Mouse (Mus musculus) erythroblast, embryonic 14.5 days (primary cell): Measurements from ENCODE around the gene Cabp2. TPM values are rescaled to one million over a fixed set of nuclear protein-coding genes. Genes with fewer than 3 reads are reported as not detected.

ENCODE experiments used
- H3K27me3 ChIP-seq: 2 replicates; pipeline ENCODE4 v1.6.1; 2012; ENCODE audit warnings: inconsistent platforms; ENCODE audit not compliant: control insufficient read depth
- H3K36me3 ChIP-seq: 2 replicates; pipeline ENCODE4 v1.6.1; 2012; ENCODE audit warnings: mild to moderate bottlenecking, inconsistent platforms; ENCODE audit not compliant: control insufficient read depth
- H3K4me1 ChIP-seq: 2 replicates; pipeline ENCODE4 v1.6.1; 2012; ENCODE audit warnings: inconsistent platforms; ENCODE audit not compliant: control insufficient read depth
- H3K4me3 ChIP-seq: replicated peaks from 2 replicates; pipeline ENCODE3; 2012; ENCODE audit warnings: moderate library complexity, mild to moderate bottlenecking, inconsistent platforms
- H3K9me3 ChIP-seq: 2 replicates; pipeline ENCODE4 v1.6.1; 2012; ENCODE audit warnings: low read length, inconsistent platforms, mixed read lengths; ENCODE audit not compliant: control insufficient read depth
- GATA1 ChIP-seq: IDR thresholded peaks from 2 replicates; pipeline ENCODE4 v1.6.1; 2012; ENCODE audit warnings: low read length, inconsistent platforms, mixed read lengths
- TAL1 ChIP-seq: IDR thresholded peaks from 3 replicates; pipeline ENCODE4 v1.6.1; 2012; ENCODE audit warnings: low read length, inconsistent platforms, mixed read lengths
- polyA plus RNA-seq: library from polyadenylated mRNA; stranded (reverse); fragments of >175 nt; gene quantifications from 2 replicates; pipeline ENCODE4 v1.2.3, GENCODE M21; 2012

Cabp2 gene
- polyA plus RNA-seq, 1 experiment, result not detected

GRCm38 (mm10) chr19:4136463-4136862, 55.1 kb downstream of the Cabp2 start:
- Histone ChIP-seq H3K4me3 (no peak overlapping the region), H3K27me3 (peaks cover 26% of the 10 kb centered on the region), H3K4me1 (peaks cover 46% of the 10 kb centered on the region), H3K9me3 (no peaks in the 10 kb centered on the region), H3K36me3 (peaks cover 30% of the 10 kb centered on the region)
- TF ChIP-seq TAL1, result no peak
- TF ChIP-seq GATA1, result no peak

Other genes with a start within 250 kb of the Cabp2 start
- 0.70 and 0.82 TPM in 2 replicates for gene Chka, start 229.8 kb upstream of the Cabp2 start, polyA plus RNA-seq
- 0.96 and 1.2 TPM in 2 replicates for gene Tcirg1, start 174.4 kb upstream of the Cabp2 start, polyA plus RNA-seq
- 6.4 and 20.4 TPM in 2 replicates for gene Ndufs8, start 168.8 kb upstream of the Cabp2 start, polyA plus RNA-seq
- gene Aldh3b1, start 151.8 kb upstream of the Cabp2 start, polyA plus RNA-seq, result not detected in 2 replicates
- gene Unc93b1, start 146.4 kb upstream of the Cabp2 start, polyA plus RNA-seq, result 0.65 and 0.77 TPM in 2 replicates
- gene Aldh3b3, start 122.9 kb upstream of the Cabp2 start, polyA plus RNA-seq, result 0.01 TPM in 1 of 2 replicates, not detected in the other
- gene Aldh3b2, start 109.2 kb upstream of the Cabp2 start, polyA plus RNA-seq, result 0.11 and 0.20 TPM in 2 replicates
- gene Acy3, start 95.0 kb upstream of the Cabp2 start, polyA plus RNA-seq, result 0.10 TPM in 1 of 2 replicates, not detected in the other
- not detected in 2 replicates for gene Tbx10, start 88.8 kb upstream of the Cabp2 start, polyA plus RNA-seq
- 0.45 and 0.73 TPM in 2 replicates for gene Nudt8, start 81.0 kb upstream of the Cabp2 start, polyA plus RNA-seq
- gene Gm49405, start 81.0 kb upstream of the Cabp2 start, polyA plus RNA-seq, result 0.05 TPM in 2 replicates
- 0.06 and 0.07 TPM in 2 replicates for gene Doc2g, start 78.3 kb upstream of the Cabp2 start, polyA plus RNA-seq
- 47.7 and 49.2 TPM in 2 replicates for gene Ndufv1, start 68.8 kb upstream of the Cabp2 start, polyA plus RNA-seq
- gene Gstp1, start 43.6 kb upstream of the Cabp2 start, polyA plus RNA-seq, result 14.9 and 28.9 TPM in 2 replicates
- gene Gstp2, start 35.6 kb upstream of the Cabp2 start, polyA plus RNA-seq, result not detected in 2 replicates
- gene Gstp3, start 22.0 kb upstream of the Cabp2 start, polyA plus RNA-seq, result 1.3 TPM in 2 replicates
- 11.2 and 12.1 TPM in 2 replicates for gene Cdk2ap2, start 15.6 kb downstream of the Cabp2 start, polyA plus RNA-seq
- 0.66 and 0.94 TPM in 2 replicates for gene Pitpnm1, start 18.4 kb downstream of the Cabp2 start, polyA plus RNA-seq
- gene Aip, start 44.3 kb downstream of the Cabp2 start, polyA plus RNA-seq, result 23.9 and 25.1 TPM in 2 replicates
- gene Gpr152, start 58.2 kb downstream of the Cabp2 start, polyA plus RNA-seq, result 0.01 TPM in 1 of 2 replicates, not detected in the other
- 0.05 TPM in 2 replicates for gene Cabp4, start 62.5 kb downstream of the Cabp2 start, polyA plus RNA-seq
- gene Coro1b, start 67.0 kb downstream of the Cabp2 start, polyA plus RNA-seq, result 6.2 and 7.5 TPM in 2 replicates
- 5.6 and 7.7 TPM in 2 replicates for gene Ptprcap, start 72.0 kb downstream of the Cabp2 start, polyA plus RNA-seq
- gene Rps6kb2, start 81.8 kb downstream of the Cabp2 start, polyA plus RNA-seq, result 24.5 and 32.5 TPM in 2 replicates
- gene Carns1, start 93.9 kb downstream of the Cabp2 start, polyA plus RNA-seq, result not detected in 2 replicates
- gene Tbc1d10c, start 109.7 kb downstream of the Cabp2 start, polyA plus RNA-seq, result 0.18 and 0.22 TPM in 2 replicates
- gene Ppp1ca, start 110.5 kb downstream of the Cabp2 start, polyA plus RNA-seq, result 42.7 and 52.0 TPM in 2 replicates
- gene Rad9a, start 120.1 kb downstream of the Cabp2 start, polyA plus RNA-seq, result 2.6 and 3.9 TPM in 2 replicates
- not detected in 2 replicates for gene Clcf1, start 132.7 kb downstream of the Cabp2 start, polyA plus RNA-seq
- gene AC109138.7, start 132.8 kb downstream of the Cabp2 start, polyA plus RNA-seq, result 0.22 TPM in 1 of 2 replicates, not detected in the other
- gene Pold4, start 150.3 kb downstream of the Cabp2 start, polyA plus RNA-seq, result 0.49 and 0.74 TPM in 2 replicates
- gene Ssh3, start 187.6 kb downstream of the Cabp2 start, polyA plus RNA-seq, result 0.19 and 0.24 TPM in 2 replicates
- gene Ankrd13d, start 201.6 kb downstream of the Cabp2 start, polyA plus RNA-seq, result 0.22 and 0.38 TPM in 2 replicates
- 20.9 and 22.2 TPM in 2 replicates for gene Grk2, start 224.6 kb downstream of the Cabp2 start, polyA plus RNA-seq